Mouse (Mus musculus) spleen, adult 2 months (tissue): ENCODE data around the gene Hist1h3b.

Experiments used
- CTCF ChIP-seq: fragments of 200-500 bp; IDR thresholded peaks from 2 replicates; pipeline ENCODE4 v1.5.1; 2011; ENCODE audit warnings: mild to moderate bottlenecking, inconsistent platforms; ENCODE audit not compliant: insufficient read depth, insufficient read length, insufficient replicate concordance; ENCODE audit errors: extremely low read depth
- POLR2A ChIP-seq: fragments of 200-500 bp; IDR thresholded peaks from 2 replicates; pipeline ENCODE4 v1.6.1; 2011; ENCODE audit warnings: low read depth, low read length, inconsistent platforms

DNA sequence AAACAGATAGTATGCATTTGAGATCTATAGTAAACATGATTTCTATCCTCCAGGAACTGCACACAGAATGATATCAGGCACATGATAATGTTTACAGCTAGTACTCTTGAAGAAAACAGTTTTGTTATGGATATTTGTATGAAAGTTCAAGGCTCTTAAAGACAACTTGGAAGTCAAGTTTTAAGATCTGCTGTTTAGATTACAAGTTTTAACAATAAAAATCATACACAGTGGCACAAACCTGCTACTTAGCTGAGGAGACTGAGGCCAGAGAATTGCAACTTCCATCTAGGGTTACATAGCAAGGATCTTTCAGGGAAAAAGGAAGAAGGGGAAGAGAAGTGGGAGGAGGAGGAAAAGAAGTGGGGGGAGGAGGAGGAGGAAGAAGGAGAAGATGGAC is 2.9 kb downstream of the Hist1h3b start:
- TF ChIP-seq CTCF, result no peak
- TF ChIP-seq POLR2A, result no peak
